Mouse (Mus musculus): Measurements from ENCODE around the gene Zfp281. TPM values are rescaled to one million over a fixed set of nuclear protein-coding genes. Genes with fewer than 3 reads are reported as not detected.

Gene Zfp281
- total RNA-seq (2021), result 10 to 100 TPM; 15.6 to 19.3 TPM
- long read RNA-seq, experiment 1, full-length matches to known transcripts, result 16 of 31 reads
- long read RNA-seq, experiment 1, partial matches to known transcripts, result 0 of 31 reads
- long read RNA-seq, experiment 1, other reads (novel, unspliced or antisense), result 15 of 31 reads
- long read RNA-seq, experiment 2, full-length matches to known transcripts, result 2 of 4 reads
- long read RNA-seq, experiment 2, partial matches to known transcripts, result 0 of 4 reads
- long read RNA-seq, experiment 2, other reads (novel, unspliced or antisense), result 2 of 4 reads

GRCm38 (mm10) chr1:136624146-136625018 lies at the start of gene Zfp281:
Gene Zfp281, plus strand, starts transcription at chr1:136624901.
- peak; percentile 98 to 99 for DNase-seq

GRCm38 (mm10) chr1:136577890-136578663 lies 46.6 kb upstream of the Zfp281 start:
- DNase-seq, result no peak

GRCm38 (mm10) chr1:136579360-136579759 lies 45.3 kb upstream of the Zfp281 start:
- DNase-seq, result no peak

GRCm38 (mm10) chr1:136580266-136580665 lies 44.4 kb upstream of the Zfp281 start:
- DNase-seq, result no peak

- DNase-seq, result no peak
These were observed 42.9 kb upstream of the Zfp281 start for GRCm38 (mm10) chr1:136581841-136582240.

GRCm38 (mm10) chr1:136587761-136588405 lies 36.8 kb upstream of the Zfp281 start:
- no peak for DNase-seq

- peak in 1 of 2 experiments; percentile 12 for DNase-seq
These were observed 35.8 kb upstream of the Zfp281 start for GRCm38 (mm10) chr1:136588908-136589307.

GRCm38 (mm10) chr1:136592741-136593140 lies 32.0 kb upstream of the Zfp281 start:
- no peak for DNase-seq

GRCm38 (mm10) chr1:136594235-136594850 lies 30.4 kb upstream of the Zfp281 start:
- DNase-seq, result no peak

- no peak for DNase-seq
These were observed 27.9 kb upstream of the Zfp281 start for GRCm38 (mm10) chr1:136596821-136597220.

GRCm38 (mm10) chr1:136598286-136598685 lies 26.4 kb upstream of the Zfp281 start:
- DNase-seq, result no peak

GRCm38 (mm10) chr1:136600067-136600466 lies 24.6 kb upstream of the Zfp281 start:
- no peak for DNase-seq

- no peak for DNase-seq
These were observed 23.9 kb upstream of the Zfp281 start for GRCm38 (mm10) chr1:136600647-136601345.

GRCm38 (mm10) chr1:136601346-136601888 lies 23.3 kb upstream of the Zfp281 start:
- DNase-seq, result no peak

GRCm38 (mm10) chr1:136602303-136602702 lies 22.4 kb upstream of the Zfp281 start:
- DNase-seq, result no peak

- DNase-seq, result no peak
These were observed 20.5 kb upstream of the Zfp281 start for GRCm38 (mm10) chr1:136604190-136604589.

- no peak for DNase-seq
These were observed 18.9 kb upstream of the Zfp281 start for GRCm38 (mm10) chr1:136605790-136606189.

GRCm38 (mm10) chr1:136606278-136606677 lies 18.4 kb upstream of the Zfp281 start:
- no peak for DNase-seq

- no peak for DNase-seq
These were observed 16.1 kb upstream of the Zfp281 start for GRCm38 (mm10) chr1:136608339-136609261.
